Mouse (Mus musculus): ENCODE measurements around the gene Bloc1s1. TPM values are rescaled to one million over a fixed set of nuclear protein-coding genes. Genes with fewer than 3 reads are reported as not detected.

Gene Bloc1s1
- polyA plus RNA-seq, 1 experiment from 2014 or later: 208 TPM

GRCm38 (mm10) chr10:128945675-128946074, 21.8 kb upstream of the Bloc1s1 start:
- H3K4me1 ChIP-seq: no peaks in the 10 kb centered on the region
- no peaks in the 10 kb centered on the region for H3K9me3 ChIP-seq
- no peaks in the 10 kb centered on the region for H3K27me3 ChIP-seq (replicated peaks)
- no peak overlapping the region for H3K4me3 ChIP-seq (replicated peaks)
- no peak overlapping the region for H3K4me2 ChIP-seq
- no peak overlapping the region for H3K27ac ChIP-seq
- no peak overlapping the region for H3K9ac ChIP-seq
- 19% methylated on average over 3 of the region's 3 CpGs for WGBS
- ATAC-seq (ENCODE audit: insufficient read depth, low FRiP score, low read depth): no peak
- no peaks in the 10 kb centered on the region for H3K36me3 ChIP-seq

GRCm38 (mm10) chr10:128940475-128941061, 16.7 kb upstream of the Bloc1s1 start:
- Histone ChIP-seq H3K27me3 (replicated peaks) (0 out of 2 replicates have a peak, but pooled peaks cover 5% of the 10 kb centered on the region), H3K27ac (no peak overlapping the region), H3K4me3 (replicated peaks) (no peak overlapping the region), H3K4me1 (no peaks in the 10 kb centered on the region), H3K36me3 (no peaks in the 10 kb centered on the region), H3K9ac (no peak overlapping the region), H3K4me2 (no peak overlapping the region), H3K9me3 (no peaks in the 10 kb centered on the region)
- WGBS: 77% methylated on average over 10 of the region's 10 CpGs
- ATAC-seq (ENCODE audit: insufficient read depth, low FRiP score, low read depth): no peak

GRCm38 (mm10) chr10:128938974-128939373, 15.1 kb upstream of the Bloc1s1 start:
- ATAC-seq (ENCODE audit: insufficient read depth, low FRiP score, low read depth): no peak
- H3K4me1 ChIP-seq: 0 out of 2 replicates have a peak, but pooled peaks cover 2% of the 10 kb centered on the region
- H3K4me2 ChIP-seq: no peak overlapping the region
- H3K9me3 ChIP-seq: no peaks in the 10 kb centered on the region
- 52% methylated on average over 5 of the region's 5 CpGs for WGBS
- no peaks in the 10 kb centered on the region for H3K36me3 ChIP-seq
- no peak overlapping the region for H3K27ac ChIP-seq
- peaks cover 21% of the 10 kb centered on the region for H3K27me3 ChIP-seq (replicated peaks)
- no peak overlapping the region for H3K4me3 ChIP-seq (replicated peaks)
- H3K9ac ChIP-seq: no peak overlapping the region

GRCm38 (mm10) chr10:128938457-128938856, 14.6 kb upstream of the Bloc1s1 start:
- Histone ChIP-seq H3K27ac (no peak overlapping the region), H3K9me3 (no peaks in the 10 kb centered on the region), H3K4me1 (0 out of 2 replicates have a peak, but pooled peaks cover 5% of the 10 kb centered on the region), H3K36me3 (no peaks in the 10 kb centered on the region), H3K4me2 (no peak overlapping the region), H3K9ac (no peak overlapping the region), H3K27me3 (replicated peaks) (peaks cover 26% of the 10 kb centered on the region), H3K4me3 (replicated peaks) (no peak overlapping the region)
- 81% methylated on average over 9 of the region's 9 CpGs for WGBS
- no peak for ATAC-seq (ENCODE audit: insufficient read depth, low FRiP score, low read depth)

GRCm38 (mm10) chr10:128937756-128938390, 14.0 kb upstream of the Bloc1s1 start:
- H3K4me3 ChIP-seq (replicated peaks): no peak overlapping the region
- H3K9me3 ChIP-seq: no peaks in the 10 kb centered on the region
- 0 out of 2 replicates have a peak, but pooled peaks cover 5% of the 10 kb centered on the region for H3K4me1 ChIP-seq
- H3K4me2 ChIP-seq: no peak overlapping the region
- H3K27me3 ChIP-seq (replicated peaks): peaks cover 32% of the 10 kb centered on the region
- H3K27ac ChIP-seq: no peak overlapping the region
- no peak for ATAC-seq (ENCODE audit: insufficient read depth, low FRiP score, low read depth)
- H3K9ac ChIP-seq: no peak overlapping the region
- 70% methylated on average over 12 of the region's 12 CpGs for WGBS
- H3K36me3 ChIP-seq: no peaks in the 10 kb centered on the region

- Histone ChIP-seq H3K4me3 (replicated peaks) (no peak overlapping the region), H3K9ac (no peak overlapping the region), H3K4me1 (0 out of 2 replicates have a peak, but pooled peaks cover 5% of the 10 kb centered on the region), H3K9me3 (no peaks in the 10 kb centered on the region), H3K36me3 (no peaks in the 10 kb centered on the region), H3K27ac (no peak overlapping the region), H3K4me2 (no peak overlapping the region), H3K27me3 (replicated peaks) (peaks cover 47% of the 10 kb centered on the region)
- ATAC-seq (ENCODE audit: insufficient read depth, low FRiP score, low read depth): no peak
- 74% methylated on average over 8 of the region's 8 CpGs for WGBS
These were observed 12.1 kb upstream of the Bloc1s1 start for GRCm38 (mm10) chr10:128935826-128936440.

- Histone ChIP-seq H3K4me1 (0 out of 2 replicates have a peak, but pooled peaks cover 5% of the 10 kb centered on the region), H3K27me3 (replicated peaks) (peaks cover 50% of the 10 kb centered on the region), H3K36me3 (no peaks in the 10 kb centered on the region), H3K4me2 (peak overlapping the region; percentile 86; the same call in 1 of the 2 replicates), H3K9ac (no peak overlapping the region), H3K4me3 (replicated peaks) (no peak overlapping the region; the same call in 1 of the 2 replicates), H3K27ac (no peak overlapping the region), H3K9me3 (no peaks in the 10 kb centered on the region)
- no peak for ATAC-seq (ENCODE audit: insufficient read depth, low FRiP score, low read depth)
- WGBS: 58% methylated on average over 7 of the region's 7 CpGs
These were observed 11.4 kb upstream of the Bloc1s1 start for GRCm38 (mm10) chr10:128934997-128935787.

GRCm38 (mm10) chr10:128933976-128934721, 10.3 kb upstream of the Bloc1s1 start:
- no peaks in the 10 kb centered on the region for H3K9me3 ChIP-seq
- H3K27ac ChIP-seq: no peak overlapping the region
- peaks cover 50% of the 10 kb centered on the region for H3K27me3 ChIP-seq (replicated peaks)
- no peaks in the 10 kb centered on the region for H3K36me3 ChIP-seq
- WGBS: 4% methylated on average over 21 of the region's 21 CpGs
- H3K4me2 ChIP-seq: peak overlapping the region; percentile 86
- peak overlapping the region; percentile 39 for H3K4me3 ChIP-seq (replicated peaks)
- no peak overlapping the region for H3K9ac ChIP-seq
- H3K4me1 ChIP-seq: 0 out of 2 replicates have a peak, but pooled peaks cover 5% of the 10 kb centered on the region
- ATAC-seq (ENCODE audit: insufficient read depth, low FRiP score, low read depth): no peak

- WGBS: under 1% methylated on average over 26 of the region's 26 CpGs
- H3K27ac ChIP-seq: no peak within 1 kb of the TSS
- H3K36me3 ChIP-seq: no peaks in the 10 kb centered on the region
- 0 out of 2 replicates have a peak, but pooled peaks cover 5% of the 10 kb centered on the region for H3K4me1 ChIP-seq
- ATAC-seq (ENCODE audit: insufficient read depth, low FRiP score, low read depth): peak; percentile 75; the same call in 1 of the 2 replicates
- H3K9me3 ChIP-seq: no peaks in the 10 kb centered on the region
- no peak within 1 kb of the TSS for H3K9ac ChIP-seq
- H3K27me3 ChIP-seq (replicated peaks): peaks cover 50% of the 10 kb centered on the region
- H3K4me2 ChIP-seq: peak within 1 kb of the TSS; percentile 86
- H3K4me3 ChIP-seq (replicated peaks): peak within 1 kb of the TSS; percentile 39
These were observed 9.7 kb upstream of the Bloc1s1 start, which contains the start of gene Itga7 for GRCm38 (mm10) chr10:128933574-128933973. Gene Itga7 (plus strand): TSS chr10:128933818.

- no peak overlapping the region for H3K27ac ChIP-seq
- peaks cover 48% of the 10 kb centered on the region for H3K27me3 ChIP-seq (replicated peaks)
- no peak overlapping the region for H3K9ac ChIP-seq
- no peaks in the 10 kb centered on the region for H3K36me3 ChIP-seq
- H3K4me3 ChIP-seq (replicated peaks): no peak overlapping the region
- no peak for ATAC-seq (ENCODE audit: insufficient read depth, low FRiP score, low read depth)
- H3K4me1 ChIP-seq: 0 out of 2 replicates have a peak, but pooled peaks cover 5% of the 10 kb centered on the region
- WGBS: 44% methylated on average over 2 of the region's 2 CpGs
- H3K4me2 ChIP-seq: no peak overlapping the region
- H3K9me3 ChIP-seq: no peaks in the 10 kb centered on the region
These were observed 7.6 kb upstream of the Bloc1s1 start for GRCm38 (mm10) chr10:128931441-128931840.

Data from stomach, embryonic 15.5 days (tissue).